Mouse (Mus musculus): ENCODE results near the gene Nkx2-3.

- no peak for TF ChIP-seq CTCF (IDR thresholded peaks at IDR 0.05; ENCODE audit: extremely low read depth, insufficient read depth, insufficient read length, insufficient replicate concordance)
- no peak for TF ChIP-seq POLR2A (IDR thresholded peaks at IDR 0.05; ENCODE audit: low read depth, low read length)
Measured at GRCm38 (mm10) chr19:43663471-43663870, 51.3 kb downstream of the Nkx2-3 start.
